20 mouse cellular contexts compared by ENCODE assay signal in genomic region chr11:36484466-36485069, GRCm38 (mm10).
DNase-seq lines count a peak whose midpoint lies in the region; ATAC-seq and TF ChIP-seq lines count a peak whose summit lies in the region.
"Had no signal": no experiment of that assay in that cellular context is flagged by ENCODE, and none has a peak within 500 bp of the region (broad histone marks: within the 10 kb centered on the region; RNA-seq: fewer than 3 reads in every experiment).

No protein-coding gene starts in this region.

- intact Hi-C loops in left cerebral cortex, postnatal 36 days (cut with DNase I), result no loop called here
- intact Hi-C loops in left cerebral cortex, postnatal 10 days (cut with DNase I), result no loop called here

- H3K4me3 ChIP-seq in embryonic facial prominence, embryonic 15.5 days (replicated peaks), result no peak overlapping the region
- no peak overlapping the region for H3K4me3 ChIP-seq in embryonic facial prominence, embryonic 10.5 days
- no peak overlapping the region for H3K4me3 ChIP-seq in stomach, embryonic 14.5 days (ENCODE audit: low read depth, low read length)
- no peak overlapping the region for H3K4me3 ChIP-seq in stomach, postnatal 0 days (ENCODE audit: low read depth, low read length)
- H3K4me3 ChIP-seq: embryonic facial prominence, embryonic 13.5 days; liver, embryonic 12.5 days; midbrain, embryonic 12.5 days had no signal

- 0 out of 2 replicates have a peak overlapping the region, but pooled peaks have one; percentile 2 for H3K27ac ChIP-seq in embryonic facial prominence, embryonic 15.5 days (replicated peaks)
- H3K27ac ChIP-seq in embryonic facial prominence, embryonic 10.5 days (replicated peaks), result no peak overlapping the region
- no peak overlapping the region for H3K27ac ChIP-seq in stomach, embryonic 14.5 days (ENCODE audit: low read length)
- no peak overlapping the region for H3K27ac ChIP-seq in stomach, postnatal 0 days (replicated peaks)
- H3K27ac ChIP-seq: embryonic facial prominence, embryonic 13.5 days; liver, embryonic 12.5 days; midbrain, embryonic 12.5 days had no signal

- H3K4me2 ChIP-seq in embryonic facial prominence, embryonic 15.5 days (replicated peaks), result no peak overlapping the region
- no peak overlapping the region for H3K4me2 ChIP-seq in stomach, embryonic 14.5 days (replicated peaks; ENCODE audit: low read depth, low read length)
- H3K4me2 ChIP-seq in stomach, postnatal 0 days (replicated peaks; ENCODE audit: low read depth), result no peak overlapping the region
- H3K4me2 ChIP-seq: embryonic facial prominence, embryonic 13.5 days; liver, embryonic 12.5 days; lung, embryonic 14.5 days; midbrain, embryonic 12.5 days had no signal

- 47% methylated on average over 8 of the region's 8 CpGs for WGBS in embryonic facial prominence, embryonic 15.5 days
- WGBS in embryonic facial prominence, embryonic 10.5 days, result 60% methylated on average over 8 of the region's 8 CpGs
- WGBS in stomach, embryonic 14.5 days, result 47% methylated on average over 8 of the region's 8 CpGs
- WGBS in stomach, postnatal 0 days, result 44% methylated on average over 8 of the region's 8 CpGs

- no peak for DNase-seq in embryonic facial prominence, embryonic 10.5 days (ENCODE audit: low spot score)
- DNase-seq in left cerebral cortex, postnatal 36 days (ENCODE audit: low spot score in 2 of 2), result peak; percentile 44 to 58
- no peak for DNase-seq in left cerebral cortex, postnatal 10 days (ENCODE audit: extremely low spot score in 1 of 2, low spot score in 2 of 2)
- no peak for DNase-seq in stomach, postnatal 0 days (ENCODE audit: low spot score)
- DNase-seq in thymus, postnatal 25 days, result no peak
- no peak for DNase-seq in adrenal gland, adult (ENCODE audit: inconsistent age in 2 of 2, low spot score in 1 of 2)
- DNase-seq: adrenal gland, postnatal 10 days; cerebellum, adult 2 months; gastrocnemius, postnatal 14 days; kidney, adult 8-10 months; left cerebral cortex, postnatal 4 days; lung, embryonic 14.5 days; lung, postnatal 4 days; thymus, postnatal 36 days had no signal

- no peaks in the 10 kb centered on the region for H3K36me3 ChIP-seq in embryonic facial prominence, embryonic 15.5 days
- no peaks in the 10 kb centered on the region for H3K36me3 ChIP-seq in embryonic facial prominence, embryonic 10.5 days (replicated peaks)
- H3K36me3 ChIP-seq in stomach, embryonic 14.5 days (ENCODE audit: control insufficient read depth, insufficient read depth, low read length), result no peaks in the 10 kb centered on the region
- no peaks in the 10 kb centered on the region for H3K36me3 ChIP-seq in stomach, postnatal 0 days (ENCODE audit: control insufficient read depth, insufficient read depth, low read length)
- H3K36me3 ChIP-seq: embryonic facial prominence, embryonic 13.5 days; liver, embryonic 12.5 days; midbrain, embryonic 12.5 days had no signal

- peaks cover 12% of the 10 kb centered on the region for H3K4me1 ChIP-seq in embryonic facial prominence, embryonic 15.5 days
- 0 out of 2 replicates have a peak, but pooled peaks cover 5% of the 10 kb centered on the region for H3K4me1 ChIP-seq in embryonic facial prominence, embryonic 10.5 days
- no peaks in the 10 kb centered on the region for H3K4me1 ChIP-seq in stomach, embryonic 14.5 days (ENCODE audit: control insufficient read depth, insufficient read depth, low read length)
- H3K4me1 ChIP-seq in stomach, postnatal 0 days (replicated peaks; ENCODE audit: control insufficient read depth, insufficient read depth), result no peaks in the 10 kb centered on the region
- H3K4me1 ChIP-seq: liver, embryonic 12.5 days had no signal

- ATAC-seq in embryonic facial prominence, embryonic 15.5 days (ENCODE audit: insufficient number of reproducible peaks, low FRiP score, low TSS enrichment, low read depth), result no peak
- 0 out of 2 replicates have a peak, but pooled peaks have one; percentile 28 for ATAC-seq in stomach, embryonic 14.5 days (ENCODE audit: insufficient number of reproducible peaks, insufficient read depth, low FRiP score, low read depth)
- ATAC-seq in stomach, postnatal 0 days (ENCODE audit: low FRiP score, low TSS enrichment), result no peak
- ATAC-seq: liver, embryonic 12.5 days had no signal

- no peak overlapping the region for H3K9ac ChIP-seq in embryonic facial prominence, embryonic 15.5 days
- H3K9ac ChIP-seq in stomach, embryonic 14.5 days (replicated peaks; ENCODE audit: low read depth, low read length), result no peak overlapping the region
- H3K9ac ChIP-seq in stomach, postnatal 0 days (ENCODE audit: low read length), result no peak overlapping the region
- H3K9ac ChIP-seq: embryonic facial prominence, embryonic 13.5 days; liver, embryonic 12.5 days; lung, embryonic 14.5 days; midbrain, embryonic 12.5 days had no signal

- TF ChIP-seq EP300 in stomach, postnatal 0 days (optimal IDR thresholded peaks at IDR 0.05), result no peak

- no peaks in the 10 kb centered on the region for H3K27me3 ChIP-seq in embryonic facial prominence, embryonic 15.5 days
- H3K27me3 ChIP-seq in embryonic facial prominence, embryonic 10.5 days (replicated peaks; ENCODE audit: low read depth, poor library complexity, severe bottlenecking), result peaks cover 15% of the 10 kb centered on the region; the same call in 1 of the 2 replicates
- no peaks in the 10 kb centered on the region for H3K27me3 ChIP-seq in stomach, embryonic 14.5 days (ENCODE audit: control insufficient read depth, insufficient read depth, low read length)
- H3K27me3 ChIP-seq in stomach, postnatal 0 days (ENCODE audit: control insufficient read depth, insufficient read depth, low read length), result no peaks in the 10 kb centered on the region
- H3K27me3 ChIP-seq: CH12.LX; embryonic facial prominence, embryonic 13.5 days; liver, embryonic 12.5 days; midbrain, embryonic 12.5 days had no signal

- no peaks in the 10 kb centered on the region for H3K9me3 ChIP-seq in embryonic facial prominence, embryonic 15.5 days (replicated peaks)
- H3K9me3 ChIP-seq in embryonic facial prominence, embryonic 10.5 days, result no peaks in the 10 kb centered on the region
- no peaks in the 10 kb centered on the region for H3K9me3 ChIP-seq in stomach, embryonic 14.5 days (ENCODE audit: control insufficient read depth, low read depth, low read length)
- no peaks in the 10 kb centered on the region for H3K9me3 ChIP-seq in stomach, postnatal 0 days (ENCODE audit: control insufficient read depth, low read length)
- H3K9me3 ChIP-seq: embryonic facial prominence, embryonic 13.5 days; liver, embryonic 12.5 days; midbrain, embryonic 12.5 days had no signal

- no peak for TF ChIP-seq CTCF in stomach, postnatal 0 days (IDR thresholded peaks at IDR 0.05; ENCODE audit: low read depth)

Comparison
In these comparisons a context has a peak if more than half of its experiments do, and no peak if none do; other contexts are left out.
1. DNase-seq: peak in left cerebral cortex, postnatal 36 days (2 of 2); none in embryonic facial prominence, embryonic 10.5 days (single experiment), left cerebral cortex, postnatal 10 days (0 of 2), stomach, postnatal 0 days (single experiment), thymus, postnatal 25 days (single experiment) and adrenal gland, adult (0 of 2).